Mouse (Mus musculus): ENCODE results near the gene Prrt2. TPM values are rescaled to one million over a fixed set of nuclear protein-coding genes. Genes with fewer than 3 reads are reported as not detected.

The Prrt2 gene
- total RNA-seq, 2 experiments from 2014 or later = 1.6 to 6.9 TPM

Other genes starting within 250 kb of the Prrt2 start
Only the 30 nearest of the 32 such genes appear.
- gene Ppp4c, start 228.7 kb downstream of the Prrt2 start, total RNA-seq (2014; fragmentation: Nextera tagmentation) = 160 and 219 TPM in 2 replicates
- 131 and 137 TPM in 2 replicates for gene Ppp4c, start 228.7 kb downstream of the Prrt2 start, total RNA-seq (2017)
- gene Fam57b, start 223.5 kb downstream of the Prrt2 start, total RNA-seq (2014; fragmentation: Nextera tagmentation) = not detected in 2 replicates
- gene Fam57b, start 223.5 kb downstream of the Prrt2 start, total RNA-seq (2017) = not detected in 2 replicates
- gene 4930451I11Rik, start 189.6 kb downstream of the Prrt2 start, total RNA-seq (2014; fragmentation: Nextera tagmentation) = not detected in 2 replicates
- gene 4930451I11Rik, start 189.6 kb downstream of the Prrt2 start, total RNA-seq (2017) = not detected in 2 replicates
- gene Doc2a, start 173.8 kb downstream of the Prrt2 start, total RNA-seq (2014; fragmentation: Nextera tagmentation) = not detected in 2 replicates
- 0.15 TPM in 1 of 2 replicates, not detected in the other for gene Doc2a, start 173.8 kb downstream of the Prrt2 start, total RNA-seq (2017)
- 62.2 and 65.9 TPM in 2 replicates for gene Hirip3, start 159.2 kb downstream of the Prrt2 start, total RNA-seq (2014; fragmentation: Nextera tagmentation)
- gene Hirip3, start 159.2 kb downstream of the Prrt2 start, total RNA-seq (2017) = 168 and 171 TPM in 2 replicates
- 89.0 and 100 TPM in 2 replicates for gene Ino80e, start 158.8 kb downstream of the Prrt2 start, total RNA-seq (2014; fragmentation: Nextera tagmentation)
- 23.4 and 35.3 TPM in 2 replicates for gene Ino80e, start 158.8 kb downstream of the Prrt2 start, total RNA-seq (2017)
- 28.0 and 45.8 TPM in 2 replicates for gene Taok2, start 136.5 kb downstream of the Prrt2 start, total RNA-seq (2014; fragmentation: Nextera tagmentation)
- gene Taok2, start 136.5 kb downstream of the Prrt2 start, total RNA-seq (2017) = 29.9 and 35.6 TPM in 2 replicates
- gene Tmem219, start 98.3 kb downstream of the Prrt2 start, total RNA-seq (2014; fragmentation: Nextera tagmentation) = 27.9 and 31.9 TPM in 2 replicates
- gene Tmem219, start 98.3 kb downstream of the Prrt2 start, total RNA-seq (2017) = 20.0 and 26.5 TPM in 2 replicates
- gene Kctd13, start 92.3 kb downstream of the Prrt2 start, total RNA-seq (2014; fragmentation: Nextera tagmentation) = 12.4 and 23.1 TPM in 2 replicates
- 9.7 and 10.3 TPM in 2 replicates for gene Kctd13, start 92.3 kb downstream of the Prrt2 start, total RNA-seq (2017)
- gene Asphd1, start 71.6 kb downstream of the Prrt2 start, total RNA-seq (2014; fragmentation: Nextera tagmentation) = not detected in 2 replicates
- not detected in 2 replicates for gene Asphd1, start 71.6 kb downstream of the Prrt2 start, total RNA-seq (2017)
- 3.4 and 6.4 TPM in 2 replicates for gene Sez6l2, start 70.6 kb downstream of the Prrt2 start, total RNA-seq (2014; fragmentation: Nextera tagmentation)
- gene Sez6l2, start 70.6 kb downstream of the Prrt2 start, total RNA-seq (2017) = 0.46 and 1.4 TPM in 2 replicates
- 72.3 and 78.9 TPM in 2 replicates for gene Cdipt, start 45.3 kb downstream of the Prrt2 start, total RNA-seq (2014; fragmentation: Nextera tagmentation)
- 38.2 and 63.1 TPM in 2 replicates for gene Cdipt, start 45.3 kb downstream of the Prrt2 start, total RNA-seq (2017)
- 1.1 and 2.7 TPM in 2 replicates for gene Cdiptos, start 45.1 kb downstream of the Prrt2 start, total RNA-seq (2014; fragmentation: Nextera tagmentation)
- 0.26 and 1.1 TPM in 2 replicates for gene Cdiptos, start 45.1 kb downstream of the Prrt2 start, total RNA-seq (2017)
- gene Mvp, start 6.6 kb downstream of the Prrt2 start, total RNA-seq (2014; fragmentation: Nextera tagmentation) = 9.8 and 13.1 TPM in 2 replicates
- 17.7 and 22.1 TPM in 2 replicates for gene Mvp, start 6.6 kb downstream of the Prrt2 start, total RNA-seq (2017)
- not detected in 2 replicates for gene Pagr1b, start 4.7 kb downstream of the Prrt2 start, total RNA-seq (2014; fragmentation: Nextera tagmentation)
- 10.5 TPM in 1 of 2 replicates, not detected in the other for gene Pagr1b, start 4.7 kb downstream of the Prrt2 start, total RNA-seq (2017)
- gene Pagr1a, start 3.9 kb downstream of the Prrt2 start, total RNA-seq (2014; fragmentation: Nextera tagmentation) = 17.5 and 50.8 TPM in 2 replicates
- 3.4 and 27.2 TPM in 2 replicates for gene Pagr1a, start 3.9 kb downstream of the Prrt2 start, total RNA-seq (2017)
- 2.3 and 28.3 TPM in 2 replicates for gene Gm42742, start 114 bp downstream of the Prrt2 start, total RNA-seq (2014; fragmentation: Nextera tagmentation)
- 32.7 and 35.4 TPM in 2 replicates for gene Gm42742, start 114 bp downstream of the Prrt2 start, total RNA-seq (2017)
- gene Maz, start 5.8 kb upstream of the Prrt2 start, total RNA-seq (2014; fragmentation: Nextera tagmentation) = 143 and 169 TPM in 2 replicates
- gene Maz, start 5.8 kb upstream of the Prrt2 start, total RNA-seq (2017) = 52.5 and 77.5 TPM in 2 replicates
- 26.2 and 29.2 TPM in 2 replicates for gene Kif22, start 21.3 kb upstream of the Prrt2 start, total RNA-seq (2014; fragmentation: Nextera tagmentation)
- 65.0 and 67.4 TPM in 2 replicates for gene Kif22, start 21.3 kb upstream of the Prrt2 start, total RNA-seq (2017)
- not detected in 2 replicates for gene Zg16, start 66.1 kb upstream of the Prrt2 start, total RNA-seq (2014; fragmentation: Nextera tagmentation)
- gene Zg16, start 66.1 kb upstream of the Prrt2 start, total RNA-seq (2017) = 1.6 and 2.5 TPM in 2 replicates
- 19.3 and 22.1 TPM in 2 replicates for gene AI467606, start 70.1 kb upstream of the Prrt2 start, total RNA-seq (2014; fragmentation: Nextera tagmentation)
- gene AI467606, start 70.1 kb upstream of the Prrt2 start, total RNA-seq (2017) = 23.5 and 25.9 TPM in 2 replicates
- gene Qprt, start 101.0 kb upstream of the Prrt2 start, total RNA-seq (2014; fragmentation: Nextera tagmentation) = 2.7 and 3.1 TPM in 2 replicates
- gene Qprt, start 101.0 kb upstream of the Prrt2 start, total RNA-seq (2017) = 0.21 and 1.6 TPM in 2 replicates
- gene Spn, start 116.6 kb upstream of the Prrt2 start, total RNA-seq (2014; fragmentation: Nextera tagmentation) = 123 and 159 TPM in 2 replicates
- 293 and 356 TPM in 2 replicates for gene Spn, start 116.6 kb upstream of the Prrt2 start, total RNA-seq (2017)
- gene Cd2bp2, start 174.8 kb upstream of the Prrt2 start, total RNA-seq (2014; fragmentation: Nextera tagmentation) = 21.1 and 44.7 TPM in 2 replicates
- gene Cd2bp2, start 174.8 kb upstream of the Prrt2 start, total RNA-seq (2017) = 44.1 and 58.2 TPM in 2 replicates
- 27.0 and 33.2 TPM in 2 replicates for gene Tbc1d10b, start 187.3 kb upstream of the Prrt2 start, total RNA-seq (2014; fragmentation: Nextera tagmentation)
- 26.2 and 35.0 TPM in 2 replicates for gene Tbc1d10b, start 187.3 kb upstream of the Prrt2 start, total RNA-seq (2017)
- gene Mylpf, start 187.7 kb upstream of the Prrt2 start, total RNA-seq (2014; fragmentation: Nextera tagmentation) = 9.1 and 25.5 TPM in 2 replicates
- gene Mylpf, start 187.7 kb upstream of the Prrt2 start, total RNA-seq (2017) = 1.2 and 4.3 TPM in 2 replicates
- gene Zfp553, start 211.8 kb upstream of the Prrt2 start, total RNA-seq (2014; fragmentation: Nextera tagmentation) = 6.0 and 18.7 TPM in 2 replicates
- 11.4 and 12.0 TPM in 2 replicates for gene Zfp553, start 211.8 kb upstream of the Prrt2 start, total RNA-seq (2017)
- 17.1 and 23.3 TPM in 2 replicates for gene Sept1, start 211.9 kb upstream of the Prrt2 start, total RNA-seq (2014; fragmentation: Nextera tagmentation)
- 29.1 and 33.3 TPM in 2 replicates for gene Sept1, start 211.9 kb upstream of the Prrt2 start, total RNA-seq (2017)
- gene Zfp771, start 223.1 kb upstream of the Prrt2 start, total RNA-seq (2014; fragmentation: Nextera tagmentation) = 4.9 and 7.8 TPM in 2 replicates
- 5.9 and 10.6 TPM in 2 replicates for gene Zfp771, start 223.1 kb upstream of the Prrt2 start, total RNA-seq (2017)
- 99.5 and 126 TPM in 2 replicates for gene Dctpp1, start 239.5 kb upstream of the Prrt2 start, total RNA-seq (2014; fragmentation: Nextera tagmentation)
- 68.9 and 72.0 TPM in 2 replicates for gene Dctpp1, start 239.5 kb upstream of the Prrt2 start, total RNA-seq (2017)

Data from granulocyte monocyte progenitor cell, adult 5-6 weeks (primary cell).